Mouse (Mus musculus) CH12.LX (cell line): Measurements from ENCODE around the gene Kcnn1. TPM values are rescaled to one million over a fixed set of nuclear protein-coding genes. Genes with fewer than 3 reads are reported as not detected.

ENCODE experiments used
- DNase-seq: peaks from one replicate; pipeline ENCODE4 v3.0.0-alpha.2; 2013; ENCODE audit errors: extremely low read depth
- H3K27ac ChIP-seq: 2 replicates; pipeline ENCODE4 v1.5.1; 2012; ENCODE audit warnings: low read depth, mild to moderate bottlenecking, control low read depth, moderate library complexity; ENCODE audit not compliant: insufficient read depth
- H3K27me3 ChIP-seq: replicated peaks from 2 replicates; pipeline ENCODE3; 2012; ENCODE audit warnings: inconsistent platforms
- H3K36me3 ChIP-seq, 2 experiments: replicated peaks in 1 of 2; 2 replicates each; pipeline versions ENCODE3 to v1.6.1; 2012; ENCODE audit warnings: inconsistent platforms in 1 of 2, low read length in 1 of 2, mild to moderate bottlenecking in 1 of 2, mixed read lengths in 1 of 2, moderate library complexity in 1 of 2; ENCODE audit not compliant: control insufficient read depth in 1 of 2, insufficient read depth in 1 of 2
- H3K4me1 ChIP-seq, 2 experiments: 2 replicates each; pipeline ENCODE4 v1.6.1; 2012; ENCODE audit warnings: inconsistent platforms in 1 of 2, moderate library complexity in 1 of 2; ENCODE audit not compliant: insufficient read depth in 2 of 2, control insufficient read depth in 1 of 2
- H3K4me2 ChIP-seq: 2 replicates; pipeline ENCODE4 v1.6.1; 2012; ENCODE audit warnings: low read depth, mild to moderate bottlenecking, control low read depth; ENCODE audit not compliant: poor library complexity, insufficient read depth, severe bottlenecking
- H3K4me3 ChIP-seq, 3 experiments: fragments of 150-350 bp in 1 of 3; sonication (generic) in 1 of 3; replicated peaks in 1 of 3; 2 replicates each; pipeline versions ENCODE3 to v1.5.1; 2011 to 2012; ENCODE audit warnings: low read depth in 2 of 3, low read length in 2 of 3, mild to moderate bottlenecking in 2 of 3, moderate library complexity in 2 of 3, control low read depth in 1 of 3, improper control_type of control experiment in 1 of 3, inconsistent platforms in 1 of 3, mixed read lengths in 1 of 3; ENCODE audit not compliant: poor library complexity in 1 of 3
- H3K79me2 ChIP-seq: replicated peaks from 2 replicates; pipeline ENCODE4 v1.6.1; 2012; ENCODE audit warnings: mild to moderate bottlenecking, moderate library complexity; ENCODE audit not compliant: control insufficient read depth, poor library complexity, insufficient read depth, severe bottlenecking; ENCODE audit errors: extremely low read depth
- H3K9ac ChIP-seq: 2 replicates; pipeline ENCODE4 v1.6.1; 2012; ENCODE audit warnings: low read depth, mild to moderate bottlenecking, control low read depth, moderate library complexity; ENCODE audit not compliant: insufficient read depth
- H3K9me3 ChIP-seq: replicated peaks from 2 replicates; pipeline ENCODE3; 2012; ENCODE audit warnings: low read length, inconsistent platforms, mixed read lengths
- CTCF ChIP-seq, 2 experiments: IDR thresholded peaks in 1 of 2; conservative IDR thresholded peaks in 1 of 2; 2 replicates each; pipeline ENCODE4 v1.5.1; 2011 to 2012; ENCODE audit warnings: low read depth in 2 of 2, low read length in 2 of 2, improper control_type of control experiment in 1 of 2, inconsistent platforms in 1 of 2, mild to moderate bottlenecking in 1 of 2, moderate library complexity in 1 of 2
- EP300 ChIP-seq: IDR thresholded peaks from 2 replicates; pipeline ENCODE4 v1.6.1; 2011; ENCODE audit warnings: low read length, improper control_type of control experiment
- MAFK ChIP-seq: IDR thresholded peaks from 2 replicates; pipeline ENCODE4 v1.6.1; 2011; ENCODE audit warnings: low read length, improper control_type of control experiment; ENCODE audit not compliant: insufficient replicate concordance
- MAZ ChIP-seq: IDR thresholded peaks from 2 replicates; pipeline ENCODE4 v1.6.1; 2012; ENCODE audit warnings: low read depth, mild to moderate bottlenecking, inconsistent platforms, low read length, improper control_type of control experiment, moderate library complexity
- MXI1 ChIP-seq: IDR thresholded peaks from 2 replicates; pipeline ENCODE4 v1.6.1; 2011; ENCODE audit warnings: mild to moderate bottlenecking, low read depth, low read length, improper control_type of control experiment
- RAD21 ChIP-seq: IDR thresholded peaks from 2 replicates; pipeline ENCODE4 v1.6.1; 2011; ENCODE audit warnings: low read depth, mild to moderate bottlenecking, low read length, improper control_type of control experiment, moderate library complexity
- SIN3A ChIP-seq: IDR thresholded peaks from 2 replicates; pipeline ENCODE4 v1.6.1; 2012; ENCODE audit warnings: low read length, improper control_type of control experiment, inconsistent platforms
- SMC3 ChIP-seq: IDR thresholded peaks from 2 replicates; pipeline ENCODE4 v1.6.1; 2011; ENCODE audit warnings: low read depth, low read length, improper control_type of control experiment
- TBP ChIP-seq: conservative IDR thresholded peaks from 2 replicates; pipeline ENCODE4 v1.6.1; 2011; ENCODE audit warnings: low read depth, low read length, improper control_type of control experiment
- USF1 ChIP-seq: IDR thresholded peaks from 2 replicates; pipeline ENCODE4 v1.6.1; 2014; ENCODE audit warnings: low read depth, mild to moderate bottlenecking, inconsistent platforms, low read length, improper control_type of control experiment
- ZC3H11A ChIP-seq: IDR thresholded peaks from 2 replicates; pipeline ENCODE4 v1.6.1; 2012; ENCODE audit warnings: low read depth, mild to moderate bottlenecking, inconsistent platforms, low read length, improper control_type of control experiment
- dilution Hi-C: fragments of 300-500 bp; cut with MboI; formaldehyde crosslinking; loops from 2 replicates; pipeline ENCODE4 v1.14.3; 2020; ENCODE audit warnings: low sequenced_read_pairs; ENCODE audit not compliant: extremely low pct_unique_long_range_greater_than_20kb, extremely low pct_ligation_motif_present
- in situ Hi-C: fragments of 300-500 bp; cut with MboI; formaldehyde crosslinking; loops from 3 replicates; pipeline ENCODE4 v1.14.3; 2019; ENCODE audit warnings: low sequenced_read_pairs, low pct_ligation_motif_present, low pct_unique_long_range_greater_than_20kb, mixed read lengths
- polyA plus RNA-seq: library from polyadenylated mRNA; unstranded; fragments of >175 nt; gene quantifications from 2 replicates; pipeline ENCODE4 v1.2.1, GENCODE M21; 2012; ENCODE audit warnings: low read depth; ENCODE audit not compliant: insufficient read length
- total RNA-seq, 2 experiments: library from RNA; depleted of rRNA; stranded (reverse); fragments of 300-350 nt in 1 of 2; fragments of >200 nt in 1 of 2; gene quantifications; 2 replicates each; pipeline ENCODE4 v1.2.3; 2012 to 2014

Kcnn1 gene
- total and polyA plus RNA-seq, 3 experiments: 0.21 TPM; not detected in 2

- Histone ChIP-seq H3K4me2 (no peak overlapping the region), H3K27ac (no peak overlapping the region), H3K9me3 (no peaks in the 10 kb centered on the region), H3K36me3 (peaks cover 0 to 6% of the 10 kb centered on the region in 2 experiments), H3K4me3 (no peak overlapping the region), H3K4me1 (peaks cover 20 to 38% of the 10 kb centered on the region in 2 experiments), H3K27me3 (peaks cover 39% of the 10 kb centered on the region), H3K79me2 (peaks cover 4% of the 10 kb centered on the region; the same call in 1 of the 2 replicates), H3K9ac (no peak overlapping the region)
- peak; percentile 27 for TF ChIP-seq RAD21
- TF ChIP-seq CTCF (conservative IDR thresholded peaks at IDR 0.05 in 1 of 2, IDR thresholded peaks at IDR 0.05 in 1 of 2; ENCODE audit: low read depth in 2 of 2, low read length in 2 of 2): peak in 1 of 2 experiments; percentile 43; a peak in 2 of 4 replicates
- TF ChIP-seq SMC3: peak; percentile 47
- TF ChIP-seq USF1: no peak
- dilution Hi-C loops (no loop called here), in situ Hi-C loops (no loop called here)
- DNase-seq: no peak
Measured at GRCm38 (mm10) chr8:70795370-70795769, 67.7 kb downstream of the Kcnn1 start.

DNA sequence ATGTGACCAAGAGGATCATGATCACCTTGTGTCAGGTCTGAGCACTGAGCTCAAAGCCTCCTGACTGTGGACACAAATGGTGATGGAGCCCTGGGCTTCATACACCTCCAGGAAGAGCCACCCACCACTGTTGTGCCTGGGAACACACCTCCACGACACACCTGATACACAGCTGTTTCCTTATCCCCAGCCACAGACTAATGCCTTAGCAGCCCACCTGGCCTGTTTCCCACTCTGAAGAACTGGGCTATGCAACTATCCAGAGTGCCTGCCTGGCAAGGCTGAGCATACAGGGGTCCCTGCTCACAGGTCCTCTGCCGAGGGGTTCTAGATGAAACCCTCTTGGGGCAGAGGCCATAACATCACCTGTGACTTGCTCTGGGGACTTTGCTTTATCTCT lies 68.8 kb downstream of the Kcnn1 start:
- H3K27ac ChIP-seq: no peak overlapping the region
- no peak for DNase-seq
- H3K27me3 ChIP-seq: peaks cover 37% of the 10 kb centered on the region
- H3K79me2 ChIP-seq: peaks cover 4% of the 10 kb centered on the region; the same call in 1 of the 2 replicates
- peaks cover 8 to 16% of the 10 kb centered on the region in 2 experiments for H3K36me3 ChIP-seq
- peaks cover 21 to 40% of the 10 kb centered on the region in 2 experiments for H3K4me1 ChIP-seq
- in situ Hi-C loops (no loop called here), dilution Hi-C loops (no loop called here)
- no peak overlapping the region for H3K4me2 ChIP-seq
- TF ChIP-seq MXI1 (no peak), TBP (no peak), MAFK (no peak), RAD21 (no peak), SIN3A (no peak), ZC3H11A (no peak)
- H3K9me3 ChIP-seq: no peaks in the 10 kb centered on the region
- no peak overlapping the region for H3K9ac ChIP-seq
- H3K4me3 ChIP-seq: no peak overlapping the region

DNA sequence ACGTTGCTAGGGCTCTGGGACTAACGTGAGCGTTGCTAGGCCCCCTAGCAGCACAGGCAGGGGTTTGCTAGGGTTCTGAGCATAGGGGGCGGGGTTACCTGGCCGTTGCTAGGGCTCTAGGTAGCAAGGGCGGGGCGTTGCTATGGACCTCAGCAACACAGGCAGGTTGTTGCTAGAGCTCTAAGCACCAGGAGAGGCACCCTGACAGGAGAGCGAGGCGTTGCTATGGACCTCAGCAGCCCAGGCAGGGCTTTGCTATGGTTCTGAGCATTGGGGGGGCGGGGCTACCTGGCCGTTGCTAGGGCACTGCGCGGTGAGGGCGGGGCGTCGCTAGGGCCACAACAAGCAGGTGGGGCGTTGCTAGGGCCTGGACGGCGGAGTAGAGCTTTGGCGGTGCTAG lies 70.4 kb downstream of the Kcnn1 start:
- H3K36me3 ChIP-seq: peaks cover 23 to 31% of the 10 kb centered on the region in 2 experiments
- peak overlapping the region; percentile 13 to 81 (median 58) for H3K4me3 ChIP-seq
- H3K27ac ChIP-seq: peak overlapping the region; percentile 14; the same call in 1 of the 2 replicates
- H3K9me3 ChIP-seq: no peaks in the 10 kb centered on the region
- dilution Hi-C loops: no loop called here
- peaks cover 19 to 36% of the 10 kb centered on the region in 2 experiments for H3K4me1 ChIP-seq
- TF ChIP-seq EP300: no peak
- TF ChIP-seq MAZ: 0 out of 2 replicates have a peak, but pooled peaks have one; percentile 5
- TF ChIP-seq, all 38 proteins: peak for 1
- peaks cover 4% of the 10 kb centered on the region; the same call in 1 of the 2 replicates for H3K79me2 ChIP-seq
- H3K9ac ChIP-seq: no peak overlapping the region
- H3K4me2 ChIP-seq: peak overlapping the region; percentile 53; the same call in 1 of the 2 replicates
- H3K27me3 ChIP-seq: peaks cover 36% of the 10 kb centered on the region
- peak; percentile 66 for DNase-seq
- in situ Hi-C loops: no loop called here

Other genes starting within 250 kb of the Kcnn1 start
- gene Lrrc25, start 247.1 kb downstream of the Kcnn1 start, total RNA-seq (2012; rRNA removed): 0.25 and 0.30 TPM in 2 replicates
- gene Lrrc25, start 247.1 kb downstream of the Kcnn1 start, total RNA-seq (2014; rRNA removed): 2.4 and 2.6 TPM in 2 replicates
- 4.0 and 5.9 TPM in 2 replicates for gene Lrrc25, start 247.1 kb downstream of the Kcnn1 start, polyA plus RNA-seq
- 0.21 TPM in 1 of 2 replicates, not detected in the other for gene Gdf15, start 230.8 kb downstream of the Kcnn1 start, total RNA-seq (2012; rRNA removed)
- gene Gdf15, start 230.8 kb downstream of the Kcnn1 start, total RNA-seq (2014; rRNA removed): not detected in 2 replicates
- gene Gdf15, start 230.8 kb downstream of the Kcnn1 start, polyA plus RNA-seq: 0.16 TPM in 1 of 2 replicates, not detected in the other
- 15.2 and 22.9 TPM in 2 replicates for gene Pgpep1, start 202.9 kb downstream of the Kcnn1 start, total RNA-seq (2012; rRNA removed)
- gene Pgpep1, start 202.9 kb downstream of the Kcnn1 start, total RNA-seq (2014; rRNA removed): 10.3 and 12.3 TPM in 2 replicates
- 30.0 and 35.1 TPM in 2 replicates for gene Pgpep1, start 202.9 kb downstream of the Kcnn1 start, polyA plus RNA-seq
- gene Lsm4, start 190.0 kb downstream of the Kcnn1 start, total RNA-seq (2012; rRNA removed): 135 and 168 TPM in 2 replicates
- 134 and 143 TPM in 2 replicates for gene Lsm4, start 190.0 kb downstream of the Kcnn1 start, total RNA-seq (2014; rRNA removed)
- gene Lsm4, start 190.0 kb downstream of the Kcnn1 start, polyA plus RNA-seq: 240 and 256 TPM in 2 replicates
- gene Jund, start 164.3 kb downstream of the Kcnn1 start, total RNA-seq (2012; rRNA removed): 279 and 287 TPM in 2 replicates
- gene Jund, start 164.3 kb downstream of the Kcnn1 start, total RNA-seq (2014; rRNA removed): 147 and 191 TPM in 2 replicates
- gene Jund, start 164.3 kb downstream of the Kcnn1 start, polyA plus RNA-seq: 255 and 283 TPM in 2 replicates
- not detected in 2 replicates for gene Iqcn, start 159.8 kb downstream of the Kcnn1 start, total RNA-seq (2012; rRNA removed)
- gene Iqcn, start 159.8 kb downstream of the Kcnn1 start, total RNA-seq (2014; rRNA removed): not detected in 2 replicates
- 0.07 TPM in 1 of 2 replicates, not detected in the other for gene Iqcn, start 159.8 kb downstream of the Kcnn1 start, polyA plus RNA-seq
- 0.25 and 0.34 TPM in 2 replicates for gene Gm3336, start 144.7 kb downstream of the Kcnn1 start, total RNA-seq (2012; rRNA removed)
- gene Gm3336, start 144.7 kb downstream of the Kcnn1 start, total RNA-seq (2014; rRNA removed): 0.31 TPM in 1 of 2 replicates, not detected in the other
- 0.49 and 0.89 TPM in 2 replicates for gene Gm3336, start 144.7 kb downstream of the Kcnn1 start, polyA plus RNA-seq
- 3.8 and 4.7 TPM in 2 replicates for gene Pde4c, start 139.5 kb downstream of the Kcnn1 start, total RNA-seq (2012; rRNA removed)
- gene Pde4c, start 139.5 kb downstream of the Kcnn1 start, total RNA-seq (2014; rRNA removed): 2.3 and 3.1 TPM in 2 replicates
- gene Pde4c, start 139.5 kb downstream of the Kcnn1 start, polyA plus RNA-seq: 6.5 TPM in 2 replicates
- gene Rab3a, start 108.6 kb downstream of the Kcnn1 start, total RNA-seq (2012; rRNA removed): 1.8 and 1.9 TPM in 2 replicates
- 0.32 and 0.87 TPM in 2 replicates for gene Rab3a, start 108.6 kb downstream of the Kcnn1 start, total RNA-seq (2014; rRNA removed)
- gene Rab3a, start 108.6 kb downstream of the Kcnn1 start, polyA plus RNA-seq: 0.65 and 0.99 TPM in 2 replicates
- gene Mpv17l2, start 102.3 kb downstream of the Kcnn1 start, total RNA-seq (2012; rRNA removed): 25.3 and 28.5 TPM in 2 replicates
- gene Mpv17l2, start 102.3 kb downstream of the Kcnn1 start, total RNA-seq (2014; rRNA removed): 22.8 and 27.1 TPM in 2 replicates
- 31.9 and 36.1 TPM in 2 replicates for gene Mpv17l2, start 102.3 kb downstream of the Kcnn1 start, polyA plus RNA-seq
- gene Pik3r2, start 86.5 kb downstream of the Kcnn1 start, total RNA-seq (2012; rRNA removed): 37.4 and 45.9 TPM in 2 replicates
- 12.4 and 13.8 TPM in 2 replicates for gene Pik3r2, start 86.5 kb downstream of the Kcnn1 start, total RNA-seq (2014; rRNA removed)
- 16.3 and 25.8 TPM in 2 replicates for gene Pik3r2, start 86.5 kb downstream of the Kcnn1 start, polyA plus RNA-seq
- gene Mast3, start 58.2 kb downstream of the Kcnn1 start, total RNA-seq (2012; rRNA removed): 11.3 and 11.6 TPM in 2 replicates
- 3.3 and 7.0 TPM in 2 replicates for gene Mast3, start 58.2 kb downstream of the Kcnn1 start, total RNA-seq (2014; rRNA removed)
- gene Mast3, start 58.2 kb downstream of the Kcnn1 start, polyA plus RNA-seq: 22.2 and 23.4 TPM in 2 replicates
- gene Il12rb1, start 54.8 kb downstream of the Kcnn1 start, total RNA-seq (2012; rRNA removed): 17.3 and 23.2 TPM in 2 replicates
- gene Il12rb1, start 54.8 kb downstream of the Kcnn1 start, total RNA-seq (2014; rRNA removed): 4.5 and 5.6 TPM in 2 replicates
- 11.4 and 12.5 TPM in 2 replicates for gene Il12rb1, start 54.8 kb downstream of the Kcnn1 start, polyA plus RNA-seq
- gene Arrdc2, start 23.5 kb downstream of the Kcnn1 start, total RNA-seq (2012; rRNA removed): 7.2 and 8.0 TPM in 2 replicates
- gene Arrdc2, start 23.5 kb downstream of the Kcnn1 start, total RNA-seq (2014; rRNA removed): 5.6 and 8.8 TPM in 2 replicates
- gene Arrdc2, start 23.5 kb downstream of the Kcnn1 start, polyA plus RNA-seq: 4.3 and 6.1 TPM in 2 replicates
- gene Ccdc124, start 10.7 kb upstream of the Kcnn1 start, total RNA-seq (2012; rRNA removed): 58.7 and 62.9 TPM in 2 replicates
- 29.2 and 36.2 TPM in 2 replicates for gene Ccdc124, start 10.7 kb upstream of the Kcnn1 start, total RNA-seq (2014; rRNA removed)
- 82.0 and 113 TPM in 2 replicates for gene Ccdc124, start 10.7 kb upstream of the Kcnn1 start, polyA plus RNA-seq
- 0.04 and 0.21 TPM in 2 replicates for gene Slc5a5, start 29.5 kb upstream of the Kcnn1 start, total RNA-seq (2012; rRNA removed)
- gene Slc5a5, start 29.5 kb upstream of the Kcnn1 start, total RNA-seq (2014; rRNA removed): 0.16 TPM in 1 of 2 replicates, not detected in the other
- 0.26 and 0.41 TPM in 2 replicates for gene Slc5a5, start 29.5 kb upstream of the Kcnn1 start, polyA plus RNA-seq
- 4,693 and 5,917 TPM in 2 replicates for gene Rpl18a, start 34.2 kb upstream of the Kcnn1 start, total RNA-seq (2012; rRNA removed)
- 1,807 and 2,035 TPM in 2 replicates for gene Rpl18a, start 34.2 kb upstream of the Kcnn1 start, total RNA-seq (2014; rRNA removed)
- 3,837 and 4,364 TPM in 2 replicates for gene Rpl18a, start 34.2 kb upstream of the Kcnn1 start, polyA plus RNA-seq
- gene Map1s, start 42.7 kb upstream of the Kcnn1 start, total RNA-seq (2012; rRNA removed): 51.4 and 53.6 TPM in 2 replicates
- gene Map1s, start 42.7 kb upstream of the Kcnn1 start, total RNA-seq (2014; rRNA removed): 9.2 and 9.5 TPM in 2 replicates
- gene Map1s, start 42.7 kb upstream of the Kcnn1 start, polyA plus RNA-seq: 30.9 and 31.1 TPM in 2 replicates